Mouse (Mus musculus): ENCODE measurements around the gene Olfr1375. TPM values are rescaled to one million over a fixed set of nuclear protein-coding genes. Genes with fewer than 3 reads are reported as not detected.

Gene Olfr1375
- polyA plus RNA-seq, 1 experiment from 2014 or later, result not detected

DNA sequence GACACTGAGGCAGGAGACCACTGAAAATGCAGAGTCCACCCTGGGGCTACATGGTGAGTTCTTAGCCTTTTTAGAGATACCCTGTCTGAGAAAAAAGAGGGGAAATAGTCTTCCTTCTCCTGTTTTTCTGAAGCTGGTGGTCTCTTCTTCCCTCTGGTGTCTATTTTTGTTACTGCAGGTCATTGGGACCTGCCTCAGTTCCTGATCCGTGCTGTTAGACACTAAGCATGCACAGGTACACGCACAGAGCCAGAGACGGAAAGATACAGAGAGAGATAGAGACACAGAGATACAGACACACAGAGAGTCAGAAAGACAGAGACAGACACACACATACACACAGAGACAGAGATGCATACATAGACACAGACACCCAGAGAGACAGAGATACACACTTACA, 5.3 kb downstream of the Olfr1375 start:
- 43% methylated on average over 3 of the region's 3 CpGs for WGBS

DNA sequence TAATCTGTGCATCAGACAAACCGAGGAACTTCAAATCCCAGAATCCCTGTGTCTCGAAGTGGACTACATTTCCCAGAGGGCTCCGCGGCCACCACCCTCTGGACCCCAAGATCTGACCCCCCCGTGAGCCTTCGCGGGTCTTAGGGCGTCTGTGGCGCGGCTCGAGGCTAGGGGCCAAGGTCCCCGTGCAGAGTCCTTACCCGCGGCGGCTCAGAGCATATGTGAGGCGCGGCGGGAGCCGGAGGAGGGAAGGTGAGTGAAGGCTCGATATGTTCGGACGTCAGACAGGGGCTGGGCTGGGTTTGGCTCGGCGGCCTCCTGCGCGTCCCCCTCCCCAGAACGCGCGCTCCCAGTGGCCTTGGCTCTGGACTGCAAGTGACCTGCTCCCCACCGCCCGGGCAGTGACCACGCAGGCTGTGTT, 11.3 kb downstream of the Olfr1375 start, which contains the start of gene Zfp354a:
Zfp354a (plus strand) TSS at position 107 of the 421 bp plus-strand sequence.
- Histone ChIP-seq H3K36me3 (ENCODE audit: control insufficient read depth, insufficient read depth, low read length) (no peaks in the 10 kb centered on the region), H3K4me3 (ENCODE audit: low read depth, low read length) (peak within 1 kb of the TSS; percentile 82)
- TF ChIP-seq CTCF (IDR thresholded peaks at IDR 0.05; ENCODE audit: low read depth) (peak; percentile 48; the same call in 1 of the 2 replicates), EP300 (optimal IDR thresholded peaks at IDR 0.05) (no peak)

More for the DNA sequence above, 5.3 kb downstream of the Olfr1375 start:
- H3K4me2 ChIP-seq (replicated peaks; ENCODE audit: low read depth), result no peak overlapping the region
- H3K4me3 ChIP-seq (ENCODE audit: low read depth, low read length), result no peak overlapping the region
- no peaks in the 10 kb centered on the region for H3K9me3 ChIP-seq (ENCODE audit: control insufficient read depth, low read length)
- no peak overlapping the region for H3K9ac ChIP-seq (ENCODE audit: low read length)
- no peaks in the 10 kb centered on the region for H3K36me3 ChIP-seq (ENCODE audit: control insufficient read depth, insufficient read depth, low read length)
- no peak overlapping the region for H3K27ac ChIP-seq (replicated peaks)
- H3K4me1 ChIP-seq (replicated peaks; ENCODE audit: control insufficient read depth, insufficient read depth), result no peaks in the 10 kb centered on the region
- H3K27me3 ChIP-seq (ENCODE audit: control insufficient read depth, insufficient read depth, low read length), result no peaks in the 10 kb centered on the region
- peak; percentile 73 for TF ChIP-seq CTCF (IDR thresholded peaks at IDR 0.05; ENCODE audit: low read depth)
- no peak for TF ChIP-seq EP300 (optimal IDR thresholded peaks at IDR 0.05)
- 0 out of 2 replicates have a peak, but pooled peaks have one; percentile 24 for ATAC-seq (ENCODE audit: low FRiP score, low TSS enrichment)
- no peak for DNase-seq (ENCODE audit: low spot score)

DNA sequence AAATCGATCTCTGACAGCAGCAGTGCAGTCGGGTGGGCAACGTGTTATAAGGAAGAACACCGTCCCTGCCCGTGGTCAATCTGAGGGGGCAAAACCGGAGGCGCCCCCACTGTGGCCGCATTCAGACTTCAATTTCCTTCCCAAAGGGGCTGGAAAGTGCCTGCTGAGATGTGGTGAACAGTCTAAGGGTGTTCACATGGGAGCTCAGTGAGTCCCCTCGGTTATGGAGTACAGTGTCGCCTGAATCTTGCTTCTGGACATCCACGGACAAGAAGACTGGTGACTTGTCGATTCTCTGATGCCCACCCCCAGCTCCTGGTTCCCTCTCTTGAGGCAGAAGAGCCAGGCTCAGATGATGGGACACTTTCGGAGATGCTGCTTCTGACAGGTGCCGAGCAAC, 11.7 kb downstream of the Olfr1375 start:
- H3K36me3 ChIP-seq (ENCODE audit: control insufficient read depth, insufficient read depth, low read length), result no peaks in the 10 kb centered on the region
- H3K9me3 ChIP-seq (ENCODE audit: control insufficient read depth, low read length), result no peaks in the 10 kb centered on the region
- H3K27me3 ChIP-seq (ENCODE audit: control insufficient read depth, insufficient read depth, low read length), result no peaks in the 10 kb centered on the region
- 14% methylated on average over 14 of the region's 14 CpGs for WGBS
- H3K4me3 ChIP-seq (ENCODE audit: low read depth, low read length), result peak overlapping the region; percentile 82
- TF ChIP-seq CTCF (IDR thresholded peaks at IDR 0.05; ENCODE audit: low read depth) (no peak), EP300 (optimal IDR thresholded peaks at IDR 0.05) (no peak)
- DNase-seq (ENCODE audit: low spot score) (no peak), ATAC-seq (ENCODE audit: low FRiP score, low TSS enrichment) (no peak)
- no peaks in the 10 kb centered on the region for H3K4me1 ChIP-seq (replicated peaks; ENCODE audit: control insufficient read depth, insufficient read depth)
- H3K27ac ChIP-seq (replicated peaks), result no peak overlapping the region
- peak overlapping the region; percentile 77 for H3K9ac ChIP-seq (ENCODE audit: low read length)
- H3K4me2 ChIP-seq (replicated peaks; ENCODE audit: low read depth), result peak overlapping the region; percentile 63

More for the DNA sequence above, 11.3 kb downstream of the Olfr1375 start, which contains the start of gene Zfp354a:
- Histone ChIP-seq H3K27ac (replicated peaks) (no peak within 1 kb of the TSS), H3K27me3 (ENCODE audit: control insufficient read depth, insufficient read depth, low read length) (no peaks in the 10 kb centered on the region), H3K9ac (ENCODE audit: low read length) (peak within 1 kb of the TSS; percentile 77), H3K4me2 (replicated peaks; ENCODE audit: low read depth) (peak within 1 kb of the TSS; percentile 63), H3K4me1 (replicated peaks; ENCODE audit: control insufficient read depth, insufficient read depth) (no peaks in the 10 kb centered on the region), H3K9me3 (ENCODE audit: control insufficient read depth, low read length) (no peaks in the 10 kb centered on the region)
- WGBS, result under 1% methylated on average over 29 of the region's 32 CpGs
- peak; percentile 87 for ATAC-seq (ENCODE audit: low FRiP score, low TSS enrichment)
- peak; percentile 78 for DNase-seq (ENCODE audit: low spot score)

DNA sequence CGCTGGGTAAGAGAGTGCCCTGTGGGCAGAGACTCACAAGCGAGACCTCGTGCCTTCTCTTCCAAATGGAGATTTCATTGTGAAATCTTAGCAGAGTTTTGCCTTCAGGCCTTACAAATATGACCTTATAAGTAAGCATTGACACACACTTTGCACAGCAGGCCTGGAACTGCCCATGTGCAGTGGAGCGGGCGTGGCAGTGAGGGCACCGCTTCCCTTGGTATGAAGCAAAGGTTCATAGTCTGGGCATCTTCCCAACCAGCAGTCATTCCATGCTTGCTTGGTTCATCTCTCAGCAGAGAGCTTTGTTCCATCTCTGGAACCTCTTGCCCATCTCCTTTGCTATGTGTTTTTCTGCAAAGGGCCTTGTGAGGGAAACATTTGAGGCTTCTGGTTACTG, 13.1 kb downstream of the Olfr1375 start:
- no peak overlapping the region for H3K27ac ChIP-seq (replicated peaks)
- no peak overlapping the region for H3K9ac ChIP-seq (ENCODE audit: low read length)
- WGBS, result 86% methylated on average over 6 of the region's 6 CpGs
- H3K4me3 ChIP-seq (ENCODE audit: low read depth, low read length), result no peak overlapping the region
- H3K4me2 ChIP-seq (replicated peaks; ENCODE audit: low read depth), result no peak overlapping the region
- H3K9me3 ChIP-seq (ENCODE audit: control insufficient read depth, low read length), result no peaks in the 10 kb centered on the region
- no peaks in the 10 kb centered on the region for H3K36me3 ChIP-seq (ENCODE audit: control insufficient read depth, insufficient read depth, low read length)
- H3K27me3 ChIP-seq (ENCODE audit: control insufficient read depth, insufficient read depth, low read length), result no peaks in the 10 kb centered on the region
- DNase-seq (ENCODE audit: low spot score) (no peak), ATAC-seq (ENCODE audit: low FRiP score, low TSS enrichment) (no peak)
- TF ChIP-seq CTCF (IDR thresholded peaks at IDR 0.05; ENCODE audit: low read depth) (no peak), EP300 (optimal IDR thresholded peaks at IDR 0.05) (no peak)
- no peaks in the 10 kb centered on the region for H3K4me1 ChIP-seq (replicated peaks; ENCODE audit: control insufficient read depth, insufficient read depth)

DNA sequence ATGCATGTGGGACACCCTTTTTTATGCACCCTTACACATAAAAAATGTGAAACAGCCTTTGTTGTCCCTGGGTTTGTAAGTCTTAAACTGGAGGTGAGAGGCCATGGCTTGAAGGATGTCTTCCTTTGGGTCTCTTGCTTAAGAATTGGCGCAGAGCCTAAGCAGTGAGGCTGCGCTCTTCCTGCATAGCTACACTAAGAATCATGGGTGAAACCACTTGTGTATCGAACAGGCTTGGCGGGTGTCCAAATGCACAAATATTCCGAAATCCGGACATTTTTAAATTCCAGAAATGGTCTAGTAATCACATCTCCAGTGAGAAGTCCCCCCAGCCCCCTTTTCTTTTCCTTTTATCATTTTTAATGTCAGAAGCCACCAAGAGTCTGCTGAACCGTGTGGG, 15.4 kb downstream of the Olfr1375 start:
- no peak overlapping the region for H3K4me2 ChIP-seq (replicated peaks; ENCODE audit: low read depth)
- no peak for ATAC-seq (ENCODE audit: low FRiP score, low TSS enrichment)
- H3K9me3 ChIP-seq (ENCODE audit: control insufficient read depth, low read length), result no peaks in the 10 kb centered on the region
- TF ChIP-seq EP300 (optimal IDR thresholded peaks at IDR 0.05), result no peak
- TF ChIP-seq CTCF (IDR thresholded peaks at IDR 0.05; ENCODE audit: low read depth), result no peak
- no peak overlapping the region for H3K27ac ChIP-seq (replicated peaks)
- H3K27me3 ChIP-seq (ENCODE audit: control insufficient read depth, insufficient read depth, low read length), result no peaks in the 10 kb centered on the region
- no peaks in the 10 kb centered on the region for H3K4me1 ChIP-seq (replicated peaks; ENCODE audit: control insufficient read depth, insufficient read depth)
- no peak overlapping the region for H3K9ac ChIP-seq (ENCODE audit: low read length)
- peaks cover 2% of the 10 kb centered on the region; the same call in 1 of the 2 replicates for H3K36me3 ChIP-seq (ENCODE audit: control insufficient read depth, insufficient read depth, low read length)
- no peak for DNase-seq (ENCODE audit: low spot score)
- H3K4me3 ChIP-seq (ENCODE audit: low read depth, low read length), result no peak overlapping the region
- 59% methylated on average over 7 of the region's 7 CpGs for WGBS

DNA sequence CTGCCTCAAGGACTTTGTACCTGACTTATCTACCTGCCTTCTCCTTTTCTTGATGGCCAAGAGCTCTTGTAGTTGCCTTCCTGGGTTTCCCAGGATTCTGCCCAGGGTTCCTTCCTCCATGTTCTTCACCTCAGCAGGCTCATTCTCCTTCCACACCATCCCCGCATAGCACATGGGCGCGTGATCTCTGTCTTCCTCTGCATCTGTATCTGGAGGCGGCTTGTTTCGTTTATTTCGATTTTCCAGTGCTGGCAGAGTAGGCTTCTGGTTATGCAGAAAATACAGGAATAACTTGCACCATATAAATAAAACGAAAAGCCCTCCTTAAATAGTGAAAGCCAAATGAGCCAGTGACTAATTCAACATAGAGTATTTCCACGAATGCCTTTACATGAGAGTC, 15.9 kb downstream of the Olfr1375 start:
- Histone ChIP-seq H3K36me3 (ENCODE audit: control insufficient read depth, insufficient read depth, low read length) (peaks cover 5% of the 10 kb centered on the region), H3K9ac (ENCODE audit: low read length) (no peak overlapping the region), H3K27me3 (ENCODE audit: control insufficient read depth, insufficient read depth, low read length) (no peaks in the 10 kb centered on the region), H3K4me1 (replicated peaks; ENCODE audit: control insufficient read depth, insufficient read depth) (no peaks in the 10 kb centered on the region), H3K27ac (replicated peaks) (no peak overlapping the region), H3K4me2 (replicated peaks; ENCODE audit: low read depth) (no peak overlapping the region), H3K4me3 (ENCODE audit: low read depth, low read length) (no peak overlapping the region), H3K9me3 (ENCODE audit: control insufficient read depth, low read length) (no peaks in the 10 kb centered on the region)
- TF ChIP-seq EP300 (optimal IDR thresholded peaks at IDR 0.05), result no peak
- TF ChIP-seq CTCF (IDR thresholded peaks at IDR 0.05; ENCODE audit: low read depth), result no peak
- WGBS, result 88% methylated on average over 8 of the region's 8 CpGs
- ATAC-seq (ENCODE audit: low FRiP score, low TSS enrichment) (no peak), DNase-seq (ENCODE audit: low spot score) (no peak)

All from stomach, postnatal 0 days (tissue).